Mouse (Mus musculus) thymus, adult 2 months (tissue): ENCODE measurements around the gene Hbq1b. TPM values are rescaled to one million over a fixed set of nuclear protein-coding genes. Genes with fewer than 3 reads are reported as not detected.
"Not testable (repeated sequence)": the region's sequence is repeated elsewhere in the genome, so short reads cannot be mapped to it uniquely, and the experiment has no call there.

Experiments used
- DNase-seq: peaks from one replicate; pipeline ENCODE4 v3.0.0; 2021
- H3K27ac ChIP-seq: fragments of 200-500 bp; 2 replicates; pipeline ENCODE4 v1.5.1; 2012; ENCODE audit warnings: low read length, control low read depth; ENCODE audit not compliant: control insufficient read depth, insufficient read depth
- H3K27me3 ChIP-seq: fragments of 200-500 bp; 2 replicates; pipeline ENCODE4 v1.6.1; 2012; ENCODE audit warnings: mild to moderate bottlenecking, low read length, moderate library complexity, mixed read lengths; ENCODE audit not compliant: control insufficient read depth, insufficient read depth
- H3K36me3 ChIP-seq: fragments of 200-500 bp; 2 replicates; pipeline ENCODE4 v1.6.1; 2012; ENCODE audit warnings: mild to moderate bottlenecking, low read length, moderate library complexity; ENCODE audit not compliant: control insufficient read depth, insufficient read depth
- H3K4me1 ChIP-seq: fragments of 200-500 bp; replicated peaks from 2 replicates; pipeline ENCODE4 v1.6.1; 2012; ENCODE audit warnings: low read length; ENCODE audit not compliant: control insufficient read depth, insufficient read depth
- H3K4me3 ChIP-seq: fragments of 200-500 bp; 2 replicates; pipeline ENCODE4 v1.5.1; 2012; ENCODE audit warnings: mild to moderate bottlenecking, low read length, control low read depth, moderate library complexity; ENCODE audit not compliant: control insufficient read depth, insufficient read depth
- CTCF ChIP-seq: fragments of 200-500 bp; IDR thresholded peaks from 2 replicates; pipeline ENCODE4 v1.5.1; 2012; ENCODE audit warnings: mild to moderate bottlenecking, control low read depth, low read length, moderate library complexity, borderline replicate concordance; ENCODE audit not compliant: control insufficient read depth, poor library complexity, insufficient read depth; ENCODE audit errors: extremely low read depth
- POLR2A ChIP-seq: fragments of 200-500 bp; IDR thresholded peaks from 2 replicates; pipeline ENCODE4 v1.6.1; 2012; ENCODE audit warnings: mild to moderate bottlenecking, low read length, control low read depth, moderate library complexity; ENCODE audit not compliant: control insufficient read depth, poor library complexity, insufficient read depth; ENCODE audit errors: extremely low read depth
- WGBS: fragments of 180-500 bp; shearing (Covaris S2); methylation state at CpG from one replicate; pipeline ENCODE4 v1.1.7; 2018; 5-methylcytosine and 5-hydroxymethylcytosine counted together
- polyA plus RNA-seq: library from polyadenylated mRNA; depleted of rRNA; stranded (reverse); fragments of >200 nt; gene quantifications from 2 replicates; pipeline ENCODE4 v1.2.3, GENCODE M21; 2012

Hbq1b gene
- polyA plus RNA-seq, 1 experiment = 0.23 TPM

GRCm38 (mm10) chr11:32277736-32278457 is 8.9 kb upstream of the Hbq1b start:
- TF ChIP-seq POLR2A (no peak), CTCF (no peak)
- H3K27ac ChIP-seq = no peak overlapping the region
- H3K36me3 ChIP-seq = no peaks in the 10 kb centered on the region
- no peak for DNase-seq
- no peaks in the 10 kb centered on the region for H3K4me1 ChIP-seq
- no peak overlapping the region for H3K4me3 ChIP-seq
- 83% methylated on average over 21 of the region's 21 CpGs for WGBS
- no peaks in the 10 kb centered on the region for H3K27me3 ChIP-seq

- 88% methylated on average over 12 of the region's 12 CpGs for WGBS
- no peaks in the 10 kb centered on the region for H3K4me1 ChIP-seq
- no peak for TF ChIP-seq POLR2A
- no peak for TF ChIP-seq CTCF
- H3K36me3 ChIP-seq = no peaks in the 10 kb centered on the region
- H3K4me3 ChIP-seq = no peak overlapping the region
- H3K27me3 ChIP-seq = no peaks in the 10 kb centered on the region
- H3K27ac ChIP-seq = no peak overlapping the region
- no peak for DNase-seq
These were observed 8.3 kb upstream of the Hbq1b start for GRCm38 (mm10) chr11:32278458-32278957.

GRCm38 (mm10) chr11:32280646-32281045 is 6.1 kb upstream of the Hbq1b start:
- WGBS = 75% methylated on average over 2 of the region's 2 CpGs
- Histone ChIP-seq H3K36me3 (no peaks in the 10 kb centered on the region), H3K4me3 (no peak overlapping the region), H3K4me1 (no peaks in the 10 kb centered on the region), H3K27me3 (no peaks in the 10 kb centered on the region), H3K27ac (no peak overlapping the region)
- DNase-seq = no peak
- no peak for TF ChIP-seq POLR2A
- TF ChIP-seq CTCF = no peak

GRCm38 (mm10) chr11:32281416-32282144 is 5.2 kb upstream of the Hbq1b start:
- 80% methylated on average over 1 of the region's 1 CpGs for WGBS
- DNase-seq = no peak
- no peaks in the 10 kb centered on the region for H3K27me3 ChIP-seq
- no peaks in the 10 kb centered on the region for H3K36me3 ChIP-seq
- TF ChIP-seq CTCF (no peak), POLR2A (no peak)
- H3K4me1 ChIP-seq = no peaks in the 10 kb centered on the region
- no peak overlapping the region for H3K27ac ChIP-seq
- H3K4me3 ChIP-seq = no peak overlapping the region

- DNase-seq, H3K4me1 ChIP-seq, H3K4me3 ChIP-seq, H3K27ac ChIP-seq, H3K36me3 ChIP-seq, H3K27me3 ChIP-seq: not testable (repeated sequence)
- WGBS = 60% methylated on average over 1 of the region's 5 CpGs
These were observed 3.5 kb upstream of the Hbq1b start, which contains the start of gene Hba-a1 for GRCm38 (mm10) chr11:32283091-32283777. Gene Hba-a1 (plus strand): TSS chr11:32283511.

GRCm38 (mm10) chr11:32284582-32284981 is 2.2 kb upstream of the Hbq1b start:
- not testable (repeated sequence) for H3K4me3 ChIP-seq, DNase-seq, H3K4me1 ChIP-seq, H3K27me3 ChIP-seq, H3K27ac ChIP-seq, H3K36me3 ChIP-seq
- WGBS = 47% methylated on average over 2 of the region's 2 CpGs
